Mouse (Mus musculus): ENCODE data around the gene Cckbr. TPM values are rescaled to one million over a fixed set of nuclear protein-coding genes. Genes with fewer than 3 reads are reported as not detected.
A peak's percentile ranks its signal among the peaks of the same experiment; 100 is the strongest.
"Not testable (repeated sequence)": the region's sequence is repeated elsewhere in the genome, so short reads cannot be mapped to it uniquely, and the experiment has no call there.

Gene Cckbr
- polyA plus RNA-seq, 1 experiment from 2014 or later = 1.1 TPM

GRCm38 (mm10) chr7:105465505-105465904, 40.0 kb downstream of the Cckbr start:
- H3K9ac ChIP-seq (ENCODE audit: low read length); ATAC-seq; H3K4me2 ChIP-seq (ENCODE audit: low read length); H3K27me3 ChIP-seq (replicated peaks; ENCODE audit: control insufficient read depth, insufficient read depth, low read length); H3K4me3 ChIP-seq (ENCODE audit: low read depth, low read length); H3K36me3 ChIP-seq (ENCODE audit: control insufficient read depth, insufficient read depth, low read length); DNase-seq (ENCODE audit: low spot score); H3K27ac ChIP-seq (ENCODE audit: low read depth, low read length); H3K9me3 ChIP-seq (replicated peaks; ENCODE audit: control insufficient read depth, low read length); H3K4me1 ChIP-seq (ENCODE audit: control insufficient read depth, insufficient read depth, low read length): not testable (repeated sequence)
- WGBS = 87% methylated on average over 5 of the region's 5 CpGs

DNA sequence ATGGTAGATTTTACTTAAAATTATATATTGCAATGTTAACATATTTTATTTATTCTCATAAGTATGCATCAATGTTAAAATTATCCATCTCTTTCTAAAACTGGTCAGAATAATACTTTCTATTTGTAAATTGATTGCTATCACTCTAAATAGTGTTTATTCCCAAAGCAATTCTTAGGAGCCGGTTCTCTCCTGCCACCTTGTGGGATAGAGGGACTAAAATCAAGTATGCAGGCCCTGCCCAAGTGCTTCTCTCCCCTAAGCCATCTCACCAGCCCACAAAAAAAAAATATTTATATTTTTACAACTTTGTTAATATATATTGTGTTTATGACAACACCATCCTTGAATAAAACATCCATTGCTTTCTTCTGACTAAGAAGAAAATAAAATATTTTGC, 47.1 kb downstream of the Cckbr start:
- DNase-seq (ENCODE audit: low spot score) (peak; percentile 16), ATAC-seq (no peak)
- no peak overlapping the region for H3K4me2 ChIP-seq (ENCODE audit: low read length)
- H3K9ac ChIP-seq (ENCODE audit: low read length) = no peak overlapping the region
- no peaks in the 10 kb centered on the region for H3K27me3 ChIP-seq (replicated peaks; ENCODE audit: control insufficient read depth, insufficient read depth, low read length)
- no peaks in the 10 kb centered on the region for H3K9me3 ChIP-seq (replicated peaks; ENCODE audit: control insufficient read depth, low read length)
- H3K27ac ChIP-seq (ENCODE audit: low read depth, low read length) = no peak overlapping the region
- H3K36me3 ChIP-seq (ENCODE audit: control insufficient read depth, insufficient read depth, low read length) = no peaks in the 10 kb centered on the region
- H3K4me3 ChIP-seq (ENCODE audit: low read depth, low read length) = no peak overlapping the region
- no peaks in the 10 kb centered on the region for H3K4me1 ChIP-seq (ENCODE audit: control insufficient read depth, insufficient read depth, low read length)
- WGBS = 62% methylated on average over 1 of the region's 1 CpGs

DNA sequence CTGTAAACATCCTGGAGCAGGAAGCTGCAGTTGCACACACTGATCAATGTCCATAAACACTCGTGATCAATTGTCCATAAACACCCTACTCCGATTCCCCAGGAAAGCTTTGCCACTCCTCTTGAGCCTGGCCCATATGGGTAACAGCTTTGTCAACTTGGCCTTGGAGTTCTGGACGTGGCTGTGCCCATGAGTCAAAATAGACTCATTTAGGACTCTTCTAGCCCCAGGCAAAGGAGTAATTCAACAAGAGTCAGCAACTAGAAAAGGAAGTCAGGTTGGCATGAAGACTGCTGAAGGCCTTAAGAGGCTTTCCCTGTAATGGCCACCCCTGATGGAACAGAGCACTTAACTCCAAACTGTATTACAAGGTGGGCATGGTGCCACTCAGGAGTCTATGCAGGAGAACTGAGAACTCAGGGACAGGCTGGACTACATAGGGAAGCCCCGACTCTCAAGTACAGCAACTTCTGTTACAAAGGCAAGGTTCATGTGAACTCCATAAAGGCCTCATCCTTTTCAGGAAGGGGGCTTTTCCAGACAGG, 49.3 kb downstream of the Cckbr start:
- Histone ChIP-seq H3K27me3 (replicated peaks; ENCODE audit: control insufficient read depth, insufficient read depth, low read length) (no peaks in the 10 kb centered on the region), H3K4me3 (ENCODE audit: low read depth, low read length) (no peak overlapping the region), H3K36me3 (ENCODE audit: control insufficient read depth, insufficient read depth, low read length) (no peaks in the 10 kb centered on the region), H3K9me3 (replicated peaks; ENCODE audit: control insufficient read depth, low read length) (no peaks in the 10 kb centered on the region), H3K27ac (ENCODE audit: low read depth, low read length) (no peak overlapping the region), H3K4me2 (ENCODE audit: low read length) (no peak overlapping the region), H3K4me1 (ENCODE audit: control insufficient read depth, insufficient read depth, low read length) (no peaks in the 10 kb centered on the region), H3K9ac (ENCODE audit: low read length) (no peak overlapping the region)
- ATAC-seq = no peak
- no peak for DNase-seq (ENCODE audit: low spot score)
- WGBS = 81% methylated on average over 4 of the region's 4 CpGs

DNA sequence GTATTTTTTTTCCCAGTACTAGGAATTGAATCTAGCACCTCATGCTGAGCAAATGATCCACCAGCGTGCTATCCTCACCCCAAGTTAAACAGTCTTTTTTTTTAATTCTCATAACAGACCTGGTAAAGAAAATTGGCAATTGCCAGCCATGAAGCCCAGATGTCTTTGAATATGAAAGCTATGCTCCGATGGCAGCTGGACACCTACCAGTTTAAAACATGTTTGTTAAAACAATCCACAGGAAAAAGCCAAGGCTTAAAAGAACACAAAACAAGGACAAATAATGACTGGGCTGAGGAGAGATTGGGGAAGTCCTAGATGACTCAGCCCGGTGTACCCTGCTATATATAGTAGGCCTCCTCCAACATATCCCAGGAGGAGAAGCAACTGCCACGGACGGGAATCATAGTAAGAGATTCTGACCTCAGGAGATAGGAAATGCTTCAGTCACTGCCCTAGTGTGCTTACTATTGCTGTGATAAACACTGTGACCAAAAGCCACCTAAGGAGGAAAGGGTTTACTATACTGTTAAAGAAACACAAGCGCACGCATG, 49.9 kb downstream of the Cckbr start:
- Histone ChIP-seq H3K27ac (ENCODE audit: low read depth, low read length) (no peak overlapping the region), H3K9me3 (replicated peaks; ENCODE audit: control insufficient read depth, low read length) (no peaks in the 10 kb centered on the region), H3K36me3 (ENCODE audit: control insufficient read depth, insufficient read depth, low read length) (no peaks in the 10 kb centered on the region), H3K9ac (ENCODE audit: low read length) (no peak overlapping the region), H3K4me1 (ENCODE audit: control insufficient read depth, insufficient read depth, low read length) (no peaks in the 10 kb centered on the region), H3K4me2 (ENCODE audit: low read length) (no peak overlapping the region), H3K27me3 (replicated peaks; ENCODE audit: control insufficient read depth, insufficient read depth, low read length) (no peaks in the 10 kb centered on the region), H3K4me3 (ENCODE audit: low read depth, low read length) (no peak overlapping the region)
- WGBS = 87% methylated on average over 7 of the region's 7 CpGs
- DNase-seq (ENCODE audit: low spot score) = no peak
- no peak for ATAC-seq

DNA sequence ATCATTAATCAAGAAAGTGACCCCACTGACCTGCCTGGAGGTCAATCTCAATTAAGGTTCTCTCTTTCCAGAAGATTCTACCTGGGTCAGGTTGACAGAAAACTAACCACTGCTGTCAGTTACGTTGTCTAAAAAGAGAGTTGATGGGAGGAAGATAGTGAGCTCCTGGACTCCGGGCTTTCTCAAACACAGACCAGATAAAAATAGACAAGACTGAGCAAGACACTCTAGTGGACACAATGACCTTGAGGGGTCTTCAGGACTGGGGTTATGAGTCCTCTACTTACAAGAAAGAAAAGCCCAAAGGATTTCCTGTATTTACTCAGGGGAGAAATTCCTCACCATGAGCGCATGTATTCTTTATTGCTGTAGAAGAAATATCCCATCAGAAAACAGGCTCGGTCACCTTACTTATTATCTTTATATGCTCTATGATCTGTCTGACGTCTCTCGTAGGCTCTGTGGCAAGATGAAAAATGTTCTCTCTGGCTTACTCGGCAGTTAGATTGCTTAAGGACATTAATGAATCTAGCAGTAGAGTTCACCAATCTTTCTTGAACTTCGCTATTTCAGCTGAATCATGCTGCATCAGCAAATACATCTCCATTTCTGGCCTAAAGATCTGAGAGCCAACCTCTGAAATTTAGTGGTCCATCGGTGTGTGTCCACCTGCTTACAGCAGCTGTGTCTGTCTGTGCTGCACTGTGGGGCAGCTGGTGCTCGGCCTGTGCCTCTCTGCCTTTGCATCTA, 51.3 kb downstream of the Cckbr start:
- Histone ChIP-seq H3K27me3 (replicated peaks; ENCODE audit: control insufficient read depth, insufficient read depth, low read length) (no peaks in the 10 kb centered on the region), H3K27ac (ENCODE audit: low read depth, low read length) (no peak overlapping the region), H3K4me3 (ENCODE audit: low read depth, low read length) (no peak overlapping the region), H3K9ac (ENCODE audit: low read length) (no peak overlapping the region), H3K36me3 (ENCODE audit: control insufficient read depth, insufficient read depth, low read length) (no peaks in the 10 kb centered on the region), H3K4me2 (ENCODE audit: low read length) (no peak overlapping the region), H3K9me3 (replicated peaks; ENCODE audit: control insufficient read depth, low read length) (no peaks in the 10 kb centered on the region), H3K4me1 (ENCODE audit: control insufficient read depth, insufficient read depth, low read length) (peaks cover 6% of the 10 kb centered on the region; the same call in 1 of the 2 replicates)
- WGBS = 85% methylated on average over 10 of the region's 10 CpGs
- DNase-seq (ENCODE audit: low spot score) (no peak), ATAC-seq (no peak)

DNA sequence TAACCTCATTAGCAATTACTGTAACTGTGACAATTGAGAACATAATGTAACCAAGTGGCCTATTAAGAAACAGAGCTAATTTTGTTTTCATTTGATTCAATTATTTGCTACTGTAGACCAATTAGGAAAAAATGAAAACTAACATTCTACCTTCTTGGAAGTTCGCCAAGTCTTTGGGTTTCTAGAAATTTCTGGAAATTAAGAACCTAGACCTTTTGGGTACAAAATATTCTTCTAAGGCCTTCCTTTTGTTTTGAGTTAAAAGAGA, 51.8 kb downstream of the Cckbr start:
- Histone ChIP-seq H3K4me1 (ENCODE audit: control insufficient read depth, insufficient read depth, low read length) (peaks cover 8% of the 10 kb centered on the region; the same call in 1 of the 2 replicates), H3K9me3 (replicated peaks; ENCODE audit: control insufficient read depth, low read length) (no peaks in the 10 kb centered on the region), H3K4me2 (ENCODE audit: low read length) (no peak overlapping the region), H3K4me3 (ENCODE audit: low read depth, low read length) (no peak overlapping the region), H3K27me3 (replicated peaks; ENCODE audit: control insufficient read depth, insufficient read depth, low read length) (no peaks in the 10 kb centered on the region), H3K9ac (ENCODE audit: low read length) (no peak overlapping the region), H3K27ac (ENCODE audit: low read depth, low read length) (no peak overlapping the region), H3K36me3 (ENCODE audit: control insufficient read depth, insufficient read depth, low read length) (no peaks in the 10 kb centered on the region)
- WGBS = 92% methylated on average over 1 of the region's 1 CpGs
- no peak for ATAC-seq
- peak; percentile 4 for DNase-seq (ENCODE audit: low spot score)

DNA sequence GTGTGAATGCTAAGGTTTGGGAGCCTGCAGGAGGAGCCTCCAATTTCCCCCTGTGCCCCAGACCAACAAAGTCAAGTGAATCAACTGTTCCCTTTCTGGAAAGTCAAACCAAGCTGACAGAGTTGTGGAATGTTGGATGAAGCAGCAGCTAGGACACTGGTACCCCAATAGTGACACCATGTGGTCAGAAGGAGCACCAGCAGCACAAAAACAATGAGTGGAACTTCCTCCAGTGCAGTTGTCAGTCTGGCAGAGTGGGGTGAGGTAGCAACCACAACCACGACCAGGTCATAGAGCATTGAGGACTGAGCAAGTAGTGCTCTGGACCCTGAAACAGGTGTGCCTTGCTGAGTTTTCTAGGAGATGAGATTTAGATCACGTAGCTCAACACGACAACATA, 52.3 kb downstream of the Cckbr start:
- Histone ChIP-seq H3K27ac (ENCODE audit: low read depth, low read length) (no peak overlapping the region), H3K36me3 (ENCODE audit: control insufficient read depth, insufficient read depth, low read length) (no peaks in the 10 kb centered on the region), H3K9ac (ENCODE audit: low read length) (no peak overlapping the region), H3K27me3 (replicated peaks; ENCODE audit: control insufficient read depth, insufficient read depth, low read length) (no peaks in the 10 kb centered on the region), H3K4me1 (ENCODE audit: control insufficient read depth, insufficient read depth, low read length) (peaks cover 12% of the 10 kb centered on the region; the same call in 1 of the 2 replicates), H3K4me3 (ENCODE audit: low read depth, low read length) (no peak overlapping the region), H3K9me3 (replicated peaks; ENCODE audit: control insufficient read depth, low read length) (no peaks in the 10 kb centered on the region), H3K4me2 (ENCODE audit: low read length) (no peak overlapping the region)
- ATAC-seq (no peak), DNase-seq (ENCODE audit: low spot score) (peak; percentile 69)
- WGBS = 60% methylated on average over 3 of the region's 3 CpGs

GRCm38 (mm10) chr7:105478344-105478743, 52.8 kb downstream of the Cckbr start:
- WGBS = 88% methylated on average over 8 of the region's 8 CpGs
- DNase-seq (ENCODE audit: low spot score) (no peak), ATAC-seq (no peak)
- Histone ChIP-seq H3K9ac (ENCODE audit: low read length) (no peak overlapping the region), H3K4me1 (ENCODE audit: control insufficient read depth, insufficient read depth, low read length) (peaks cover 13% of the 10 kb centered on the region; the same call in 1 of the 2 replicates), H3K27me3 (replicated peaks; ENCODE audit: control insufficient read depth, insufficient read depth, low read length) (no peaks in the 10 kb centered on the region), H3K36me3 (ENCODE audit: control insufficient read depth, insufficient read depth, low read length) (no peaks in the 10 kb centered on the region), H3K9me3 (replicated peaks; ENCODE audit: control insufficient read depth, low read length) (no peaks in the 10 kb centered on the region), H3K27ac (ENCODE audit: low read depth, low read length) (no peak overlapping the region), H3K4me3 (ENCODE audit: low read depth, low read length) (no peak overlapping the region), H3K4me2 (ENCODE audit: low read length) (no peak overlapping the region)

DNA sequence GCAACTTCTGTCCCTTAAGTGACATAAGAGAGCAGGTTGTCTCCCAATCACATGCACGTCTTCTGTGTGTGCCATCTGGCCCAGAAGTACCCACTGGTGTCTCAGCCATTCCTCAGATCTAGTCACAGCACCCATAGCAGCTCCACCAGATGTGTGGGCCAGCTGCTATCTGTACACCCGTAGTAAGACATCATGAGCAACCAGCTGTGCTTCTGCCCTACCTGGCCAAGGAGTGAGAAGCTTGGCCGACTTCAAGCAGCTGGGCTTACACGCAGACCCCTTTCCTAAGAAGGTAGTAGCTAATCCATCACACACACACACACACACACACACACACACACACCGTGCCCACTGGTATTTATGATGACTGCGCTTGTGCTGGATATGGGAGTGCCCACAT, 53.7 kb downstream of the Cckbr start:
- Histone ChIP-seq H3K27me3 (replicated peaks; ENCODE audit: control insufficient read depth, insufficient read depth, low read length) (no peaks in the 10 kb centered on the region), H3K9ac (ENCODE audit: low read length) (no peak overlapping the region), H3K4me1 (ENCODE audit: control insufficient read depth, insufficient read depth, low read length) (peaks cover 13% of the 10 kb centered on the region; the same call in 1 of the 2 replicates), H3K36me3 (ENCODE audit: control insufficient read depth, insufficient read depth, low read length) (no peaks in the 10 kb centered on the region), H3K27ac (ENCODE audit: low read depth, low read length) (no peak overlapping the region), H3K4me2 (ENCODE audit: low read length) (no peak overlapping the region), H3K9me3 (replicated peaks; ENCODE audit: control insufficient read depth, low read length) (no peaks in the 10 kb centered on the region), H3K4me3 (ENCODE audit: low read depth, low read length) (no peak overlapping the region)
- no peak for ATAC-seq
- 88% methylated on average over 6 of the region's 6 CpGs for WGBS
- no peak for DNase-seq (ENCODE audit: low spot score)
